Mouse (Mus musculus): ENCODE data around the gene Txlng.
A peak's percentile ranks its signal among the peaks of the same experiment; 100 is the strongest.
"Not testable (repeated sequence)": the region's sequence is repeated elsewhere in the genome, so short reads cannot be mapped to it uniquely, and the experiment has no call there.

Gene Txlng

DNA sequence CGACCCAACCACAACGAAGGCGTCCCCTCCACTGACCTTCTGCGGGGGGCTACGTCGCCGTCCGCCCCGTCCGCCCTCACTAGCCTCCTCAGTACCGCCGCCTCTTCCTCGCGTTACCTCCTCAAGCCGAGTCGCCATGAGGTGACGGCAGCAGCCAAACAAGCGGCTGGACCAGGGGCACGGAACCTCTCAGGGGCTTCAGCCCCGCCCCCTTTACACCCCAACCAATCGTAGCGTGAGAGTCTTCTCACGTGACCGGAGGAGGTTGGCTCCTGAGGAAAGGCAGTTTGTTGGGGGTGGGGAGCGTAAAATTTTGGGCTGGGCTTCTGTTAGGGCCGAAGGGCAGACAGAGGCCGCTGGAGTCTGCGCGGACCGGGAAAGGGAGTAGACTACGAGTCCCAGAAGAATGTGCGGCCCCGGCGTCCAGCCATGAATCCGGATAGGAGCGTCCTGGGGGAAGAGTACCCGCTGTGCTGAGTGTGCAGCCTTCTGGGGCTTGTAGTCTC lies at the start of gene Txlng:
Gene Txlng, minus strand, starts transcription at position 252 of the 506 bp plus-strand sequence.
- DNase-seq (ENCODE audit: low spot score in 2 of 2), result peak; percentile 85 to 92

DNA sequence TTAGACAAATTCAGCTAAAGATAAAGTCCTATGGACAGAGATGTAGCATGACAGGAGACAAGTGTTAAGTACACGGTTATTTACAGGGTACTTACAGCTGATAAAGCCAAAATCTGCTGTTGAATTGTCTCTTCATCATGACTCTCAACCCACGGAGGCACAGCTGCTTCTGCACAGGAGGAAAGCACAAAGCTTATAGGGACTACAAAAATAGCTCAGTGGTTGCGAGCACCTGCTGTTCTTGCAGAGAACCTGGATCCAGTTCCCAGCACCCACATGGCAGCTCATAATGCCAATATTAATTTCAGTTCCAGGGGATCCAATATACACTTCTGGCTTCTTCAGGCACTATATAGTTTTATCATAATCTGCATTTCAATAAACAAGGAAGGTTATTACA lies 49.0 kb upstream of the Txlng start:
- DNase-seq (ENCODE audit: low spot score in 2 of 2), result no peak

DNA sequence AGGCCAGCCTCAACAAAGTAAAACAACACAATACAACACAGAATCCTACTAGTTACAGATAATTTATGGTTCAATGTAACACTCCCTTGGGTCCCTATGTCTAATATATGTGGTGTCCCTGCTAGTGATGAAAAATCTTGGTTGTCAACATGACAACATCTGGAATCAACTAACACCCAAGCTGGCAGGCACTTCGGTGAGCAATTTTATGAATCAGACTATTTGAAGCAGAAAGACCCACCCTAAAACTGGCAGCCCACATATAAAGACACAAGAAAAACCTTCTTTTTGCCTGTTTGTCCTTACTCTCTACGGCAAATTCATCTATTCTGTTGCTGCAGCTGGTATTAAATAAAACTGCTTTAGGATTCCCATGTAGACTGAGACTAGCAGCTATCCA lies 44.5 kb upstream of the Txlng start:
- no peak for DNase-seq (ENCODE audit: low spot score in 2 of 2)

DNA sequence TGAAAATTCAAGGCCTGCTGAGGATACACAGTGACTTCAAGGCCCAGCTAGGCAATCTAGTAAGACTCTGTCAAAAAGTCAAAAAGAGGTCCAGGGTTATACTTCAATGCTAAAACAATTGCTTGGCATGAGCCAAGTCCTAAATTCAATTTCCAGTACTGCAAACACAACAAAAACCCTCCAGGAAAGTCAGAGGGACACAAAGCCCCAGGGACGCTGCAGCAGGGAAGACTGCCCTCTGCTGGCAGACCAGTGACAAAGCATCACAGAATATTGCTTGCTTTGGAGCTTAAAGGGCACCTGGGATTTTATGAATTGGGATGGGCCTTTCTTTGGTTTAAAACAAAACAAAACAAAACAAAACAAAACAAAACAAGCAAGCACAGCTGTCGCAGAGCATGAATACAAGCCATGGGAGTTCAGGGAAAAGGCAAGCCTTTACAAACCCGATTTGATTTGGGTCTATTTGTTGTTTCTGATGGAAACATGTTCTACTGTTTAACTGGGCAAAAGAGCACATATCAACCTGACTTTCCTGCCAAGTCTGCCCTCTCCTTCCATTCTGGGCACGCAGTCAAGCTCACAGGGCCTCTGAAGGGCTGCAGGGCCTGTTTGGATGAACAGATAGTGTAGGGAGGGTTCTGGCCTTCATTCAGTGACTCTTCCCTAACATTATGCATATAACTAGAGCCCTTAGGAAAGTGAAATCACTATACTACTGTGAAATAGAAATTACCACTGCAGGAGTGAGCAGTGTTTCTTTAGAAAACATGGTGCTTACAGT lies 42.7 kb upstream of the Txlng start:
- peak in 1 of 2 experiments; percentile 33 for DNase-seq (ENCODE audit: low spot score in 2 of 2)

DNA sequence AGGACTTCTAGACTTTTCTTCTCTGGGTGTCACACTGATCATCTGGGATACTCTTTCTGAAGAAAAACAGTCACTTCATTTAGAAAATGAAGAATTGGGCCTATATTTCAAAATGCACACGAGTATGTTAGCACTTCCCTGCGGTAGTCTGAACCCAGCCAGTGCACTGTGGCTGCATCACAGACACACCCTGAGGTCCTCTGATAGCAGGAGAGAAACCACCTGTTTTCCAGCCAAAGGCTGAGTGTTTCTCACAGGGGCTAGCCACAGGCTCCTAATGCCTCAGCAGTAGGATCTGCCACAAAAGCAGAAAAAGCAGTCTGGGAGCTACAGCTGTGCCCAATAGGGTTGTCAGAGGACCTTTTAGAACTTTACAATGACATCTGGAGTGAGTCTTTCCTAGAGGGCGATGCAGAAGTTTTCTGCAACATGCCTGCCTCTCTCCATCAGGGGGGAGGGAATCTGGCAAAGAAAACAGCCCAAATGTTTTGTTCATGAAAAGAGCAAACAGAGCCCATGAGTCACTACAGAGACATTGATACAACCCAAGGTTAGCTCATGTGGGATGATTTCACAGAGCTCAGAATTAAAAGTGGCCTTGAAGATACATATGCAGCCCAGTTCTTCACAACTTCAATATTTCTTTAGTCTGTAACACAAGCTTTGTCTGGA lies 39.2 kb upstream of the Txlng start:
- DNase-seq (ENCODE audit: low spot score in 2 of 2), result no peak

DNA sequence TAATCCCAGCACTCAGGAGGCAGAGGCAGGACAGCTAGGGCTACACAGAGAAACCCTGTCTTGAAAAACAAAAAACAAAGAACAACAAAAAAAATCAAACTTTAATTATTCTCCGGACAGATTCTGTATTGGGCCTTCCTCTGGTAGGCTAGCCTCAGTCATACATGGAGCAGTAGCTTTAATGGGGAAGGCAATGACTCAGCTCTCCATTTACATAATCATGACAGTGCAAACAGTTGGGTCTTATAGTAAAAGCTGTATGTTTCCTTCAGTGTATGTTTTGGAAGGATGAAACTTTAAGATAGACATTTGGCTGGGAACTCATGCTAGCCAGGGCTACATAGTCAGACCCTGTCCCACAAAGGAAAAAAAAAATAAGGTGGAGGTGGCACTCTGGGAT lies 19.4 kb upstream of the Txlng start:
- no peak for DNase-seq (ENCODE audit: low spot score in 2 of 2)

DNA sequence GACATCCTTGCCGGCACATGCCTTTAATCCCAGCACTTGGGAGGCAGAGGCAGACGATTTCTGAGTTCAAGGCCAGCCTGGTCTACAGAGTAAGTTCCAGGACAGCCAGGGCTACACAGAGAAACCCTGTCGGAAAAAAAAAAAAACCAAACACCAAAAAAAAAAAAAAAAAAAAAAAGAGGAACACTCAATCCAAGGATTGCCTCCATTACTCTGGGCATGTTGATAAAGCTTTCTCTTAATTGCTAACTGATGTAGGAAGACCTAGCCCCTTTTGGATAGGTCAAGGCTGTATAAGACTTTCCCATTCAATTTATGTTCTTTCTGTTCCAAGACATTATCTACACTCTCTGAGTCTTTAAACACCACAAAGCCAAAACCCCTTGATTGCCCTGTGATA lies 16.3 kb upstream of the Txlng start:
- DNase-seq (ENCODE audit: low spot score in 2 of 2), result no peak

DNA sequence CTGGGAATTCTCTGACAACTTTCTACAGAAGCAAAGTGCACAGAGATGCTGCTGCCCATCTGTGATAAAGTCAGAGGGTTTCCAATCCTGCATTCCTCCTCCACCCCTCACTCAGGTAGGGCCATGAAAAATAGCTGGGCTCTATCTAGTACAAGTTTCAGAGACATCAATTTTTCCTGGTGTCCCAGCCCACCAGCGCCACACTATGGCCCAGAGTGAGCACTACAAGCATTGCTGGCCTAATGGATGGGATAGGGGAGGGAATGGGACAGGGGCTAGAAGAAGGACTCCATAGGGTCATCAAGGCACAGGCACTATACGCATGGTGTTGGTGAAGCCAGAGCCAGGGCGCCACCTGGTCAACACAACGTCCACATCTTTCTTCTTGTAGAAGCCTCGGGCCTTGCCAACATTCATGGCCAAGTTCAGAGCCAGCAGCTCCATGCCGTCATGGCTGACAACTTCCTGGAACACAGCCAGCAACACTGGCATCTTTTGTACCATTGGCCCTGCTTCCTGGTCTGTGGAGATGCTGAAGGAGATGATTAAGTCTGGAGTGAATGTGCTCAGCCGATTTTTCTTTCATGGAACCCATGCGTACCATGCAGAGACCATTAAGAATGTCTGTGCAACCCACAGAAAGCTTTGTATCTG lies 15.3 kb upstream of the Txlng start:
- no peak for DNase-seq (ENCODE audit: low spot score in 2 of 2)

DNA sequence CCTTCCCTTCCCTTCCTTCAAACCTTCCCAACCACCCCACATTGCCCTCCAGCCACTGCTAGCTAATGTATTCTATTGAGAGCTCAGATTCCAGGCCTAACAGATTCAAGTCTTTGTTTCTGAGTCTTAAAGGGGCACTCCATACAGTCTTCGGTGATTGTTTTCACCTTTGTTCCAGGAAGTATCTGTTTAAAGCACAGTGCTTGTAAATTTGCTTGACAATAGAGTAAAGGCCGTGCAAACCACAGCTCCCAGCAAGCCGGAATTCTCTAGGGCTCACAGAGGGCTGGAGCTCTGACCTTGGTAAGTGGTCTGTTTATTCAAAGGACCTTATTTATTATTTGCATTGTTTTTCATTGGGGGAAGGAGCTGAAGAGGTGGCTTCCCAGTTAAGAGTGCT lies 2.8 kb upstream of the Txlng start:
- DNase-seq (ENCODE audit: low spot score in 2 of 2), result no peak

DNA sequence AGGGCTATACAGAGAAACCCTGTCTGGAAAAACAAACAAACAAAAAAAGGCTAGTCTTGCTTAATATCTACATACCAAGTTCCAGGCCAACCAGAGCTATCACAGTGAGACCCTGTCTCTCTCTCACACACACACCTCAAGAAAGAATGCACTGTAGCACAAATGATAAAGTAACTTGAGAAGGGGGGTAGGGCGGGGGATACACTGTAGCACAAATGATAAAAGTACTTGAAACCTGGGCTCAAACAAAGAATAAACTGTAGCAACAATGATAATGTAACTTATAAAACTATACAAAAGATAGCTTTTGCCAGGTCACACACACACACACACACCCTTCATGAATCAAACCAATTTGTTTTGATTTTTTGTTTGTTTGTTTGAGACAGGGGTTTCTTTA lies 2.3 kb upstream of the Txlng start:
- DNase-seq (ENCODE audit: low spot score in 2 of 2), result no peak

DNA sequence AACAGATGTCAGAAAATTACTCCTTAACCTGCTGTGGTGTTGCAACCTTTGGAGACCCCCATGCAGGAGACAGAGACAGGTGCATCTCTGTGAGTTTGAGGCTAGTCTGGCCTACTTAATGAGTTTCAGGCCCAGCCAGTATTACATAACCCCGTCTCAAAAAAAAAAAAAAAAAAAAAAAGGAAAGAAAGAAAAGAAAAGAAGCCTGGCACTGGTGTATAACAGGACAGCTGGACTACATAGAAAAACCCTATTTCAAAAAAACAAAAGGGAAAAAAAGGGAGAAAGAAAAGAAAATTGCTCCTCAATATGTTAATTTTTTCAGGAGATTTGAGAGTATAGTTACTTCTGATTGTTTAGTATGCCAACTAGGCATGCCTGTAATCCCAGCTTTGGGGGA lies 1.8 kb upstream of the Txlng start:
- no peak for DNase-seq (ENCODE audit: low spot score in 2 of 2)

DNA sequence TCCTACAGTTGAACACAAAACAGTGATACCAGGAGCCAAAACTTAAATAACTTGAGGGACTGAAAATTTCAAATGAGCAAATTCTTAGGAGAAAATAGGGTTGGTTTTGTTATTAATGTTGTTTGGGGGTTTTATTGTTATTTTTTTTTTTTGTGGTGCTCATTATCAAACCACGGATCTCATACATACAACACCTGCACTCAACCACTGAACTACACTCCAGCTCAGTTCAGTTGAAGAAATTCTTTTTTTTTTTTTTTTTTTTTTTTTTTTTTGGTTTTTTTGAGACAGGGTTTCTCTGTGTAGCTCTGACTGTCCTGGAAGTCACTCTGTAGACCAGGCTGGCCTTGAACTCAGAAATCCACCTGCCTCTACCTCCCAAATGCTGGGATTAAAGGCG lies 1.1 kb upstream of the Txlng start:
- not testable (repeated sequence) for DNase-seq (ENCODE audit: low spot score in 2 of 2)

DNA sequence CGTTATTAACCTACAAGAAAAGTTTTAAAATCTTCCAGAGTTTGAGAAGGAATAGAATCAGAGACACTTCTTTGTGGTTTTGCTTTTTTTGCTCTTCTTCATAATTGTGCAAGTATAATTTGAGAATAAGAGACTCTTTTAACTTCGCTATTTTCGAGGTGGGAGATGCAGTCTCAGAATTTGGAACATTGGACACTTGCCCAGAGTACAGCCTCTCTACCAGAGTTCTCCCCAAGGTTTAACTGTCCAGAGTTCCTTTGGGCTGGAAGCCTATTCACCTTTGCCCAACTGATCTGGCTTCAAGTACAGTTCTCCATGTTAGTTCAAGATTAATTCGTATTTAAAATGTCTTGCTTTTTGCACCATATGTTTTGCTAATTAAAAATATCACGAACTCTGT lies 487 bp upstream of the Txlng start:
- DNase-seq (ENCODE audit: low spot score in 2 of 2), result no peak

DNA sequence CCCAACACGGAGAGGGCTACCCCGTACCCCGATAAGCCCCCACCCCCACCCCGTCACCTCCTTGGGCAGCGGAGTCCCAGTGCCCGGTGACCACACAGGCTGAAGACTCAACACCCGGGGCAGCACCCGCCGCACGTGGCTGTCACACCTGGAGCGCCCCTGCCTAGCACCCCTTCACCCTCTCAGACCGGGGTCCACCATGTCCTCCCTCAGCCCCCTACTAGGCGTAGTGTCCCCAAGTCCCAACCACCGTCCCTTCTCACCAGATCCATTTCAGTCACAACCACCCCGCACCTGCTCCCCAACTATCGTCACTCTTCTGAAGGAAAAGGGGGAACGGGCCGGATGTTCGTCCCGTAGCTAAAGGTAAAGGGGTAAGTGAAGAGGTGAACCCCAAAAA lies 471 bp downstream of the Txlng start:
- no peak for DNase-seq (ENCODE audit: low spot score in 2 of 2)

DNA sequence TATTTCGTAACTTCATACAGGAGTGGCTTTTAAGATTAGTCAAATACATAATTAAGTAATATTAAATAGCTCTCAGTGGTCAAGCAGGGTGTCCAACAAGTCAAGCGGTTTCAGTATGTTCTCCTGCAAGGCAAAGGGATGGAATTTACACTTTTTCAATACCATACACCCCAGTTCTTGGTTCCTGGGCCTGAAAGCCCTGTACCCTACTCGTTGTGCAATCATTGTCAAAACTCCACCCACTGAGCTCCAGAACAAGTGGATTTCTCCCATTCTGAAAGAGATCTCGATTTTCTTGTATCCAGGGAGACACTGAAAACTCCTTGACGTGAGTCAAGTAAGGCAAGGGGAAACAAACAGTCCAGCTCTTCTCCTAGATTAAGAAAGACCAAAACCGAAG lies 1.2 kb downstream of the Txlng start:
- DNase-seq (ENCODE audit: low spot score in 2 of 2), result no peak

DNA sequence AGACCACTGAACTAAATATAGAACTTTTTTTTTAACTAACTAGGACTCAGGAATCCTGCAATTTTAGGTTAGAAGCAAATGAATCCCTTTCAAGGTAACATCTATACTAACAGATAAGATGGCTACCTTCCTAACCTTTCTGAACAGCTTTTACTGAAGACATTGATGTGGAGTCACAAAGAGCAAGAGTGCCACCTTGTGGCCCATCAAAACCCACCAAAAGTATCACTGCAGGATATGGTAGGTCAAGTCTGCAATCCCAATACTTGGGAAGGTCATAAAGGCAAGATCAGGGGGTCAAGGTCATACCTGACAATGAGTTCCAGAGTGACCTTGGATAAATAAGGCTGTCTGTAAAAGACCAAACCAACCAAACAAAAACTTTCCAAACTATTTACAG lies 28.9 kb downstream of the Txlng start:
- DNase-seq (ENCODE audit: low spot score in 2 of 2), result peak; percentile 13 to 40

DNA sequence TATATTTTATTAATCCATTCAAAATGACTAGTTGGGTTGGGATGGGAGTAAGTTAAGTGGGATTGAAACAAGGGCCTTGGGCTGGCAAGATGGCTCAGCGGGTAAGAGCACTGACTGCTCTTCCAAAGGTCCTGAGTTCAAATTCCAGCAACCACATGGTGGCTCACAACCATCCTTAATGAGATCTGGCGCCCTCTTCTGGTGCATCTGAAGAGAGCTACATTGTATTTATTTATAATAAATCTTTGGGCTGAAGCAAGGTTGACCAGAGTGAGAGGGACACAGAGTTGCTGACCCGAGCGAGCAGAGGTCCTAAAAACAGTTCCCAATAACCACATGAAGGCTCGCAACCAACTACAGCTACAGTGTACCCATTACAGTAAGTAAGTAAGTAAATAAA lies 37.9 kb downstream of the Txlng start:
- DNase-seq (ENCODE audit: low spot score in 2 of 2), result peak in 1 of 2 experiments; percentile 4

DNA sequence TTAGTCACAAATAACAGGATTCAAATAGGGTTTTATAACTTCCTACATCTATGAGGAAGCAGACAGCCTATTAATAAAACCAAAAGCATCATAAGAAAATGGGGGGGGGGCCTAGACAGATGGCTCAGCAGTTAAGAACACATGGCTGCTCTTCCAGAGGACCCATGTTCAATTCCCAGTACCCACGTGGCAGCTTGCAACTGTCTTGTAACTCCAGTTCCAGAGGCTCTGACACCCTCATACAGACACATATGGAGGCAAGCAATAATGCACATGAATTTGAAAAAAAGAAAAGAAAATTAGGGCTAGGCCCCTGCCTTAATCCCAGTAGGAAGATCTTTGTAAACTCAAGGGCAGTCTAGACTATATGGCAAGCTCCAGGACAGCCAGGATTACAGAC lies 40.9 kb downstream of the Txlng start:
- DNase-seq (ENCODE audit: low spot score in 2 of 2), result no peak

DNA sequence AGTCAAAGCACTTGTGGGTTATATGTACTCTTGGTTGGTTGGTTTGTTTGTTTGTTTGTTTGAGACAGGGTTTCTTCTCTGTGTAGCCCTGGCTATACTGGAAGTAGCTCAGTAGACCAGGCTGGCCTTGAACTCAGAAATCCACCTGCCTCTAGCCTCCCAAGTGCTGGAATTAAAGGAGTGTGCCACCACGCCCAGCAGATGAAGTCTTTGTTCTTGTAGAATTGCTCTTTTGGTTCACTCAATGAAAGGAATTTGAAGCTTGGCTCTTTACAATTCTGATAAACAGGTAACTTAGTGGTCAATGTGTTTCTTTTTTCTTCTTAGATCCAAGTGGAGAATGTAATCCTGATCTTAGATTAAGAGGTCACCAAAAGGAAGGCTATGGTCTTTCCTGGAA lies 58.5 kb downstream of the Txlng start:
- no peak for DNase-seq (ENCODE audit: low spot score in 2 of 2)

DNA sequence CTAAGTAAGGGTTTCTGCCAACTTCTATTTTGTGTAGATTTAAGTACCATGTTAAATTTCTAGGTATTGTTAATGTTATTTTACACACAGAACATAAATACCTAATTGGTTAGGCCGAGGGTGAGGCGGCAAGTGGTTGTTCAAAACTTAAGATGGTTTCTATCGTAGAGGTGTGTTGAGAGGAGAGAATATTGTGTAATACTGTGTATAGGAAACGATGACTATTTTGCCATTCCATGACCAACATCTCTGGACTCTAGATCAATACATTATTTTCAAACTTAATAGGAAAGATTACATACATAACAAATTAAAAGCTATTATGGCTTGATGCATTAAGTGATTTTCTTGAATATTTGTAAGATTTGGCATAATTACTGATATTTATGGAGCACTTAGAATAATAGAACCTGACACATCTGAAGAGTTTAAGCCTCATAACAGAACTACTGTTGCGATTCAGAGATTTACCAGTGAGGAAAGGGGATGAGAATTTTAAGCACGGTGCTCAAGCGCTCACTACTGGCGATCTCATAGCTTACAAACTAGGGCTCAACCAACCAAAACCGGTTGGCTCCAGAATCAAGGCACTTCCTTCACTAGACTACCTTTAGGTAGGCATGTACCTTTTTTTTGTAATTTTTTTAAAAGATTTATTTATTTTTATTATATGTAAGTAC lies 67.4 kb downstream of the Txlng start:
- DNase-seq (ENCODE audit: low spot score in 2 of 2), result no peak

DNA sequence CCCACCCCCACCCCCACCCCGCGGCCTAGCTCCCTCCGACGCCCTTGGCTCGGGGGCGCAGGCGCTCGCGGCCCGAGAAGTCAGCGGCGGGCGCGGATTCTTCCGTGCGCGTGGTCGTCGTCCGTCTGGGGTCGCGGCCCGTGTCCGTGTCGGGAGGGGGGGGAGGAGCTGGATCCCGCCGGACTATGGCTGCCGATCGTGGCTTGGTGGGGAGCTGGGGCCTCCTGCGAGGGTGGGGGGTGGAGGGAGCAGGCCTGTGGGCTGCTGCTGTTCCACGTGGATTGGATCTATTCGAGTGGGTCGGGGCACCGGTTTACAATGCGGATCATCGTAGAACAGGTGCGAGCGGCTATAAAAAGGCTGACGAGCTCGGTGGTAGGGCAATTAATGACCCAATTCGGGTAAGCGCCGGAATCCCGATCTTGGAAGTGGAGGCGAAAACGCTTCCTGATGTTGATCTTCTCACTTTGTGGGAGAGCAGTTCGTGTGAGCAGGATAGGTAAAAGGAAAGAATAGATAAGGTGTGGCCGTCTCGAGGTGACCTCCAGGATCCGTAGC lies 68.2 kb downstream of the Txlng start:
- peak in 1 of 2 experiments; percentile 33 for DNase-seq (ENCODE audit: low spot score in 2 of 2)
